Mouse (Mus musculus) CH12.LX (cell line): ENCODE results near the gene Cacna1c. TPM values are rescaled to one million over a fixed set of nuclear protein-coding genes. Genes with fewer than 3 reads are reported as not detected.

Source experiments
- DNase-seq: peaks from one replicate; pipeline ENCODE4 v3.0.0-alpha.2; 2013; ENCODE audit errors: extremely low read depth
- H3K27ac ChIP-seq: 2 replicates; pipeline ENCODE4 v1.5.1; 2012; ENCODE audit warnings: low read depth, mild to moderate bottlenecking, control low read depth, moderate library complexity; ENCODE audit not compliant: insufficient read depth
- H3K27me3 ChIP-seq: replicated peaks from 2 replicates; pipeline ENCODE3; 2012; ENCODE audit warnings: inconsistent platforms
- H3K36me3 ChIP-seq, 2 experiments: replicated peaks in 1 of 2; 2 replicates each; pipeline versions ENCODE3 to v1.6.1; 2012; ENCODE audit warnings: inconsistent platforms in 1 of 2, low read length in 1 of 2, mild to moderate bottlenecking in 1 of 2, mixed read lengths in 1 of 2, moderate library complexity in 1 of 2; ENCODE audit not compliant: control insufficient read depth in 1 of 2, insufficient read depth in 1 of 2
- H3K4me1 ChIP-seq, 2 experiments: 2 replicates each; pipeline ENCODE4 v1.6.1; 2012; ENCODE audit warnings: inconsistent platforms in 1 of 2, moderate library complexity in 1 of 2; ENCODE audit not compliant: insufficient read depth in 2 of 2, control insufficient read depth in 1 of 2
- H3K4me2 ChIP-seq: 2 replicates; pipeline ENCODE4 v1.6.1; 2012; ENCODE audit warnings: low read depth, mild to moderate bottlenecking, control low read depth; ENCODE audit not compliant: poor library complexity, insufficient read depth, severe bottlenecking
- H3K4me3 ChIP-seq, 3 experiments: fragments of 150-350 bp in 1 of 3; sonication (generic) in 1 of 3; replicated peaks in 1 of 3; 2 replicates each; pipeline versions ENCODE3 to v1.5.1; 2011 to 2012; ENCODE audit warnings: low read depth in 2 of 3, low read length in 2 of 3, mild to moderate bottlenecking in 2 of 3, moderate library complexity in 2 of 3, control low read depth in 1 of 3, improper control_type of control experiment in 1 of 3, inconsistent platforms in 1 of 3, mixed read lengths in 1 of 3; ENCODE audit not compliant: poor library complexity in 1 of 3
- H3K79me2 ChIP-seq: replicated peaks from 2 replicates; pipeline ENCODE4 v1.6.1; 2012; ENCODE audit warnings: mild to moderate bottlenecking, moderate library complexity; ENCODE audit not compliant: control insufficient read depth, poor library complexity, insufficient read depth, severe bottlenecking; ENCODE audit errors: extremely low read depth
- H3K9ac ChIP-seq: 2 replicates; pipeline ENCODE4 v1.6.1; 2012; ENCODE audit warnings: low read depth, mild to moderate bottlenecking, control low read depth, moderate library complexity; ENCODE audit not compliant: insufficient read depth
- H3K9me3 ChIP-seq: replicated peaks from 2 replicates; pipeline ENCODE3; 2012; ENCODE audit warnings: low read length, inconsistent platforms, mixed read lengths
- BHLHE40 ChIP-seq: IDR thresholded peaks from 2 replicates; pipeline ENCODE4 v1.6.1; 2011; ENCODE audit warnings: mild to moderate bottlenecking, low read depth, low read length, improper control_type of control experiment
- CHD2 ChIP-seq: IDR thresholded peaks from 2 replicates; pipeline ENCODE4 v1.6.1; 2011; ENCODE audit warnings: low read length, improper control_type of control experiment
- CTCF ChIP-seq, 2 experiments: IDR thresholded peaks in 1 of 2; conservative IDR thresholded peaks in 1 of 2; 2 replicates each; pipeline ENCODE4 v1.5.1; 2011 to 2012; ENCODE audit warnings: low read depth in 2 of 2, low read length in 2 of 2, improper control_type of control experiment in 1 of 2, inconsistent platforms in 1 of 2, mild to moderate bottlenecking in 1 of 2, moderate library complexity in 1 of 2
- ELF1 ChIP-seq: IDR thresholded peaks from 2 replicates; pipeline ENCODE4 v1.6.1; 2014; ENCODE audit warnings: low read depth, mild to moderate bottlenecking, inconsistent platforms, low read length, improper control_type of control experiment
- HCFC1 ChIP-seq: IDR thresholded peaks from 2 replicates; pipeline ENCODE4 v1.6.1; 2012; ENCODE audit warnings: low read depth, mild to moderate bottlenecking, inconsistent platforms, low read length, improper control_type of control experiment
- JUN ChIP-seq: IDR thresholded peaks from 2 replicates; pipeline ENCODE4 v1.6.1; 2011; ENCODE audit warnings: low read depth, mild to moderate bottlenecking, low read length, improper control_type of control experiment, moderate library complexity; ENCODE audit not compliant: insufficient read depth
- KAT2A ChIP-seq: IDR thresholded peaks from 2 replicates; pipeline ENCODE4 v1.6.1; 2012; ENCODE audit warnings: low read length, improper control_type of control experiment, inconsistent platforms; ENCODE audit not compliant: insufficient replicate concordance
- MYC ChIP-seq: IDR thresholded peaks from 2 replicates; pipeline ENCODE4 v1.6.1; 2011; ENCODE audit warnings: low read depth, mild to moderate bottlenecking, improper control_type of control experiment, low read length
- PAX5 ChIP-seq: IDR thresholded peaks from 2 replicates; pipeline ENCODE4 v1.6.1; 2012; ENCODE audit warnings: low read length, inconsistent platforms, mixed read lengths
- POLR2AphosphoS2 ChIP-seq: IDR thresholded peaks from 2 replicates; pipeline ENCODE4 v1.6.1; 2011; ENCODE audit warnings: low read depth, low read length, improper control_type of control experiment
- RAD21 ChIP-seq: IDR thresholded peaks from 2 replicates; pipeline ENCODE4 v1.6.1; 2011; ENCODE audit warnings: low read depth, mild to moderate bottlenecking, low read length, improper control_type of control experiment, moderate library complexity
- RCOR1 ChIP-seq: conservative IDR thresholded peaks from 2 replicates; pipeline ENCODE4 v1.6.1; 2012; ENCODE audit warnings: low read depth, mild to moderate bottlenecking, inconsistent platforms, low read length, improper control_type of control experiment
- SIN3A ChIP-seq: IDR thresholded peaks from 2 replicates; pipeline ENCODE4 v1.6.1; 2012; ENCODE audit warnings: low read length, improper control_type of control experiment, inconsistent platforms
- USF1 ChIP-seq: IDR thresholded peaks from 2 replicates; pipeline ENCODE4 v1.6.1; 2014; ENCODE audit warnings: low read depth, mild to moderate bottlenecking, inconsistent platforms, low read length, improper control_type of control experiment
- ZKSCAN1 ChIP-seq: IDR thresholded peaks from 2 replicates; pipeline ENCODE4 v1.6.1; 2012; ENCODE audit warnings: low read depth, inconsistent platforms, low read length, improper control_type of control experiment, borderline replicate concordance
- ZMIZ1 ChIP-seq: IDR thresholded peaks from 2 replicates; pipeline ENCODE4 v1.6.1; 2012; ENCODE audit warnings: low read depth, mild to moderate bottlenecking, inconsistent platforms, low read length, improper control_type of control experiment
- ZNF384 ChIP-seq: IDR thresholded peaks from 2 replicates; pipeline ENCODE4 v1.6.1; 2012; ENCODE audit warnings: low read depth, low read length, improper control_type of control experiment, inconsistent platforms
- dilution Hi-C: fragments of 300-500 bp; cut with MboI; formaldehyde crosslinking; loops from 2 replicates; pipeline ENCODE4 v1.14.3; 2020; ENCODE audit warnings: low sequenced_read_pairs; ENCODE audit not compliant: extremely low pct_unique_long_range_greater_than_20kb, extremely low pct_ligation_motif_present
- in situ Hi-C: fragments of 300-500 bp; cut with MboI; formaldehyde crosslinking; loops from 3 replicates; pipeline ENCODE4 v1.14.3; 2019; ENCODE audit warnings: low sequenced_read_pairs, low pct_ligation_motif_present, low pct_unique_long_range_greater_than_20kb, mixed read lengths
- polyA plus RNA-seq: library from polyadenylated mRNA; unstranded; fragments of >175 nt; gene quantifications from 2 replicates; pipeline ENCODE4 v1.2.1, GENCODE M21; 2012; ENCODE audit warnings: low read depth; ENCODE audit not compliant: insufficient read length
- total RNA-seq, 2 experiments: library from RNA; depleted of rRNA; stranded (reverse); fragments of 300-350 nt in 1 of 2; fragments of >200 nt in 1 of 2; gene quantifications; 2 replicates each; pipeline ENCODE4 v1.2.3; 2012 to 2014

Gene Cacna1c
- total and polyA plus RNA-seq, 3 experiments, result 0.04 TPM; not detected in 2

GRCm38 (mm10) chr6:119078912-119079311 is 117.3 kb downstream of the Cacna1c start:
- no peaks in the 10 kb centered on the region for H3K4me1 ChIP-seq
- H3K27me3 ChIP-seq, result peaks cover 95% of the 10 kb centered on the region
- TF ChIP-seq CTCF (conservative IDR thresholded peaks at IDR 0.05 in 1 of 2, IDR thresholded peaks at IDR 0.05 in 1 of 2; ENCODE audit: low read depth in 2 of 2, low read length in 2 of 2) (no peak), ZKSCAN1 (no peak), SIN3A (no peak), USF1 (no peak), BHLHE40 (no peak), KAT2A (no peak), RCOR1 (no peak)
- TF ChIP-seq, all 38 proteins: peak for 0
- in situ Hi-C loops, result no loop called here
- Histone ChIP-seq H3K9ac (no peak overlapping the region), H3K36me3 (no peaks in the 10 kb centered on the region), H3K27ac (no peak overlapping the region), H3K79me2 (no peaks in the 10 kb centered on the region), H3K9me3 (no peaks in the 10 kb centered on the region), H3K4me2 (no peak overlapping the region), H3K4me3 (no peak overlapping the region)
- DNase-seq, result no peak
- dilution Hi-C loops, result no loop called here

- Histone ChIP-seq H3K4me2 (no peak overlapping the region), H3K79me2 (no peaks in the 10 kb centered on the region), H3K9ac (no peak overlapping the region), H3K36me3 (no peaks in the 10 kb centered on the region), H3K4me3 (no peak overlapping the region), H3K4me1 (no peaks in the 10 kb centered on the region), H3K27ac (no peak overlapping the region), H3K9me3 (no peaks in the 10 kb centered on the region), H3K27me3 (peaks cover 95% of the 10 kb centered on the region)
- no peak for TF ChIP-seq CHD2
- TF ChIP-seq RAD21, result no peak
- no peak for TF ChIP-seq PAX5
- TF ChIP-seq POLR2AphosphoS2, result no peak
- no peak for TF ChIP-seq JUN
- no peak for TF ChIP-seq CTCF (conservative IDR thresholded peaks at IDR 0.05 in 1 of 2, IDR thresholded peaks at IDR 0.05 in 1 of 2; ENCODE audit: low read depth in 2 of 2, low read length in 2 of 2)
- no peak for TF ChIP-seq ZNF384
- TF ChIP-seq KAT2A, result no peak
- no peak for TF ChIP-seq HCFC1
- TF ChIP-seq MYC, result no peak
- TF ChIP-seq BHLHE40, result no peak
- no peak for TF ChIP-seq ZMIZ1
- TF ChIP-seq ELF1, result no peak
- in situ Hi-C loops, result no loop called here
- dilution Hi-C loops, result no loop called here
- DNase-seq, result no peak
Measured at GRCm38 (mm10) chr6:119077231-119077630, 119.0 kb downstream of the Cacna1c start.
